Mouse (Mus musculus): ENCODE measurements around the gene Camta1. TPM values are rescaled to one million over a fixed set of nuclear protein-coding genes. Genes with fewer than 3 reads are reported as not detected.

Gene Camta1
- polyA plus RNA-seq (2012) = 1.3 and 1.8 TPM in 2 replicates

- peaks cover 7% of the 10 kb centered on the region for H3K9me3 ChIP-seq (ENCODE audit: control insufficient read depth, low read length)
- H3K36me3 ChIP-seq (ENCODE audit: control insufficient read depth) = peaks cover 13% of the 10 kb centered on the region
- H3K27me3 ChIP-seq (ENCODE audit: control insufficient read depth) = peaks cover 12% of the 10 kb centered on the region
- TF ChIP-seq GATA1 (IDR thresholded peaks at IDR 0.05; ENCODE audit: low read length) (no peak), TAL1 (IDR thresholded peaks at IDR 0.05; ENCODE audit: low read length) (no peak)
- peak within 1 kb of the TSS; percentile 86 for H3K4me3 ChIP-seq (replicated peaks)
- peaks cover 54% of the 10 kb centered on the region for H3K4me1 ChIP-seq (ENCODE audit: control insufficient read depth)
These were observed at the start of gene Camta1 for GRCm38 (mm10) chr4:151861806-151862739. Gene Camta1 (minus strand): TSS chr4:151861876.

- TF ChIP-seq TAL1 (IDR thresholded peaks at IDR 0.05; ENCODE audit: low read length) = no peak
These were observed 47.1 kb upstream of the Camta1 start for GRCm38 (mm10) chr4:151908809-151909208.

GRCm38 (mm10) chr4:151907577-151908343 lies 46.1 kb upstream of the Camta1 start:
- H3K4me3 ChIP-seq (replicated peaks) = no peak overlapping the region
- peaks cover 3% of the 10 kb centered on the region; the same call in 1 of the 2 replicates for H3K9me3 ChIP-seq (ENCODE audit: control insufficient read depth, low read length)
- H3K36me3 ChIP-seq (ENCODE audit: control insufficient read depth) = no peaks in the 10 kb centered on the region
- 0 out of 2 replicates have a peak, but pooled peaks cover 8% of the 10 kb centered on the region for H3K27me3 ChIP-seq (ENCODE audit: control insufficient read depth)
- TF ChIP-seq TAL1 (IDR thresholded peaks at IDR 0.05; ENCODE audit: low read length) = no peak
- H3K4me1 ChIP-seq (ENCODE audit: control insufficient read depth) = peaks cover 10% of the 10 kb centered on the region

More at GRCm38 (mm10) chr4:151908809-151909208, 47.1 kb upstream of the Camta1 start:
- no peaks in the 10 kb centered on the region for H3K36me3 ChIP-seq (ENCODE audit: control insufficient read depth)
- H3K4me3 ChIP-seq (replicated peaks) = no peak overlapping the region
- H3K4me1 ChIP-seq (ENCODE audit: control insufficient read depth) = peaks cover 4% of the 10 kb centered on the region
- peaks cover 3% of the 10 kb centered on the region; the same call in 1 of the 2 replicates for H3K9me3 ChIP-seq (ENCODE audit: control insufficient read depth, low read length)
- 0 out of 2 replicates have a peak, but pooled peaks cover 6% of the 10 kb centered on the region for H3K27me3 ChIP-seq (ENCODE audit: control insufficient read depth)

GRCm38 (mm10) chr4:151905621-151906020 lies 43.9 kb upstream of the Camta1 start:
- H3K4me1 ChIP-seq (ENCODE audit: control insufficient read depth) = peaks cover 18% of the 10 kb centered on the region
- H3K27me3 ChIP-seq (ENCODE audit: control insufficient read depth) = peaks cover 8% of the 10 kb centered on the region; the same call in 1 of the 2 replicates
- no peaks in the 10 kb centered on the region for H3K36me3 ChIP-seq (ENCODE audit: control insufficient read depth)
- H3K9me3 ChIP-seq (ENCODE audit: control insufficient read depth, low read length) = no peaks in the 10 kb centered on the region
- no peak for TF ChIP-seq TAL1 (IDR thresholded peaks at IDR 0.05; ENCODE audit: low read length)
- no peak for TF ChIP-seq GATA1 (IDR thresholded peaks at IDR 0.05; ENCODE audit: low read length)
- no peak overlapping the region for H3K4me3 ChIP-seq (replicated peaks)

- Histone ChIP-seq H3K4me1 (ENCODE audit: control insufficient read depth) (peaks cover 18% of the 10 kb centered on the region), H3K27me3 (ENCODE audit: control insufficient read depth) (peaks cover 8% of the 10 kb centered on the region; the same call in 1 of the 2 replicates), H3K9me3 (ENCODE audit: control insufficient read depth, low read length) (peaks cover 6% of the 10 kb centered on the region), H3K4me3 (replicated peaks) (no peak overlapping the region), H3K36me3 (ENCODE audit: control insufficient read depth) (no peaks in the 10 kb centered on the region)
- TF ChIP-seq TAL1 (IDR thresholded peaks at IDR 0.05; ENCODE audit: low read length) (no peak), GATA1 (IDR thresholded peaks at IDR 0.05; ENCODE audit: low read length) (no peak)
These were observed 42.4 kb upstream of the Camta1 start for GRCm38 (mm10) chr4:151904098-151904497.

- Histone ChIP-seq H3K36me3 (ENCODE audit: control insufficient read depth) (no peaks in the 10 kb centered on the region), H3K4me1 (ENCODE audit: control insufficient read depth) (peaks cover 14% of the 10 kb centered on the region), H3K4me3 (replicated peaks) (no peak overlapping the region), H3K9me3 (ENCODE audit: control insufficient read depth, low read length) (peaks cover 6% of the 10 kb centered on the region), H3K27me3 (ENCODE audit: control insufficient read depth) (peaks cover 8% of the 10 kb centered on the region; the same call in 1 of the 2 replicates)
- no peak for TF ChIP-seq GATA1 (IDR thresholded peaks at IDR 0.05; ENCODE audit: low read length)
- no peak for TF ChIP-seq TAL1 (IDR thresholded peaks at IDR 0.05; ENCODE audit: low read length)
These were observed 41.1 kb upstream of the Camta1 start for GRCm38 (mm10) chr4:151902689-151903241.

- H3K9me3 ChIP-seq (ENCODE audit: control insufficient read depth, low read length) = peaks cover 7% of the 10 kb centered on the region
- H3K4me1 ChIP-seq (ENCODE audit: control insufficient read depth) = peaks cover 14% of the 10 kb centered on the region
- H3K4me3 ChIP-seq (replicated peaks) = no peak overlapping the region
- H3K36me3 ChIP-seq (ENCODE audit: control insufficient read depth) = no peaks in the 10 kb centered on the region
- peaks cover 5% of the 10 kb centered on the region; the same call in 1 of the 2 replicates for H3K27me3 ChIP-seq (ENCODE audit: control insufficient read depth)
- no peak for TF ChIP-seq GATA1 (IDR thresholded peaks at IDR 0.05; ENCODE audit: low read length)
- TF ChIP-seq TAL1 (IDR thresholded peaks at IDR 0.05; ENCODE audit: low read length) = no peak
These were observed 40.5 kb upstream of the Camta1 start for GRCm38 (mm10) chr4:151902046-151902688.

- peaks cover 10% of the 10 kb centered on the region for H3K9me3 ChIP-seq (ENCODE audit: control insufficient read depth, low read length)
- peaks cover 3% of the 10 kb centered on the region; the same call in 1 of the 2 replicates for H3K27me3 ChIP-seq (ENCODE audit: control insufficient read depth)
- no peak overlapping the region for H3K4me3 ChIP-seq (replicated peaks)
- no peak for TF ChIP-seq TAL1 (IDR thresholded peaks at IDR 0.05; ENCODE audit: low read length)
- TF ChIP-seq GATA1 (IDR thresholded peaks at IDR 0.05; ENCODE audit: low read length) = no peak
- H3K4me1 ChIP-seq (ENCODE audit: control insufficient read depth) = peaks cover 14% of the 10 kb centered on the region
- no peaks in the 10 kb centered on the region for H3K36me3 ChIP-seq (ENCODE audit: control insufficient read depth)
These were observed 39.7 kb upstream of the Camta1 start for GRCm38 (mm10) chr4:151901422-151901821.
